Mouse (Mus musculus): Measurements from ENCODE around the gene Gatd1.

DNA sequence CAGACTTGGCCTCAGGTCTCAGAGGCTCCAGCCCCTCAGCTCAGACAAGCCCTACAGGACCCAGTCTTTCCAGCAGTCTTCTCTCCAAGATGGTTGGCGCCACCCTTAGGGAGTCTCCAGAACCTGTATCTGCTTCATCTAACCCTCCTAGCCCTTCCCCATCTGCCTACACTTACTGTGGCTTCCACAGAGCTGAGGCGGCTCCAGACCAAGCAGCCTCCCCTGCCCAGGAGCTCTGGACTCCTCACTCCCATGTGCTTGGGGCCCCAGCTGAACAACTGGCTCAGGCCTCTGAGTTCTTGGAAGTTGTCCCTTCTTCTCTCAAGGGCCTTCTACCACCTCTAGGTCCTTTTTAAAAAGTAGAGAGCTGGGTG is 50.2 kb downstream of the Gatd1 start:
- TF ChIP-seq CTCF (IDR thresholded peaks at IDR 0.05; ENCODE audit: control insufficient read depth, insufficient read depth, insufficient replicate concordance, low read depth, low read length): no peak
- no peak for TF ChIP-seq POLR2A (IDR thresholded peaks at IDR 0.05; ENCODE audit: control insufficient read depth, low read depth, low read length)
